Mouse (Mus musculus) heart, embryonic 13.5 days (tissue): ENCODE results near the gene Lcn5. TPM values are rescaled to one million over a fixed set of nuclear protein-coding genes. Genes with fewer than 3 reads are reported as not detected.

Source experiments
- ATAC-seq: fragments of 200-750 bp; cut with Nextera tagmentation; 2 replicates; pipeline ENCODE4 v1.8.0; 2017; ENCODE audit warnings: moderate TSS enrichment; ENCODE audit not compliant: insufficient number of reproducible peaks, low FRiP score, low TSS enrichment; ENCODE audit errors: extremely low read depth
- H3K27ac ChIP-seq: fragments of 300-500 bp; sonication (generic); replicated peaks from 2 replicates; pipeline ENCODE4 v1.5.1; 2015; ENCODE audit warnings: moderate library complexity, mild to moderate bottlenecking, inconsistent platforms
- H3K27me3 ChIP-seq: fragments of 300-500 bp; sonication (generic); replicated peaks from 2 replicates; pipeline ENCODE4 v1.6.1; 2015; ENCODE audit warnings: mild to moderate bottlenecking, inconsistent platforms
- H3K36me3 ChIP-seq: fragments of 300-500 bp; sonication (generic); 2 replicates; pipeline ENCODE4 v1.6.1; 2015; ENCODE audit warnings: mild to moderate bottlenecking, inconsistent platforms
- H3K4me1 ChIP-seq: fragments of 300-500 bp; sonication (generic); 2 replicates; pipeline ENCODE4 v1.6.1; 2015; ENCODE audit warnings: inconsistent platforms
- H3K4me2 ChIP-seq: fragments of 300-500 bp; sonication (generic); 2 replicates; pipeline ENCODE4 v1.6.1; 2015; ENCODE audit warnings: inconsistent platforms, mild to moderate bottlenecking, moderate library complexity
- H3K4me3 ChIP-seq: fragments of 300-500 bp; sonication (generic); 2 replicates; pipeline ENCODE4 v1.5.1; 2015; ENCODE audit warnings: moderate library complexity, mild to moderate bottlenecking, inconsistent platforms
- H3K9ac ChIP-seq: fragments of 300-500 bp; sonication (generic); 2 replicates; pipeline ENCODE4 v1.6.1; 2015; ENCODE audit warnings: inconsistent platforms, mild to moderate bottlenecking, moderate library complexity
- H3K9me3 ChIP-seq: fragments of 300-500 bp; sonication (generic); 2 replicates; pipeline ENCODE4 v1.6.1; 2016; ENCODE audit warnings: inconsistent platforms
- WGBS: fragments of 180-500 bp; shearing (Covaris S2); methylation state at CpG from one replicate; pipeline ENCODE4 v1.1.7; 2015; ENCODE audit warnings: mixed read lengths; 5-methylcytosine and 5-hydroxymethylcytosine counted together
- polyA plus RNA-seq: library from polyadenylated mRNA; unstranded; fragments of >200 nt; fragmentation: Nextera tagmentation; extraction: Ambion mirVana; gene quantifications from 2 replicates; pipeline ENCODE4 v1.2.1, GENCODE M21; 2015

Lcn5 gene
- polyA plus RNA-seq, result not detected in 2 replicates

GRCm38 (mm10) chr2:25657652-25658051 lies at the start of gene Lcn5:
Gene Lcn5, plus strand, starts transcription at chr2:25657952.
- ATAC-seq, result no peak
- H3K27me3 ChIP-seq, result peaks cover 23% of the 10 kb centered on the region
- no peak within 1 kb of the TSS for H3K9ac ChIP-seq
- no peaks in the 10 kb centered on the region for H3K9me3 ChIP-seq
- H3K4me3 ChIP-seq, result no peak within 1 kb of the TSS
- H3K4me2 ChIP-seq, result no peak within 1 kb of the TSS
- no peaks in the 10 kb centered on the region for H3K36me3 ChIP-seq
- no peak within 1 kb of the TSS for H3K27ac ChIP-seq
- no peaks in the 10 kb centered on the region for H3K4me1 ChIP-seq

- peaks cover 31% of the 10 kb centered on the region for H3K27me3 ChIP-seq
- H3K4me2 ChIP-seq, result peak overlapping the region; percentile 78
- H3K4me3 ChIP-seq, result peak overlapping the region; percentile 100
- ATAC-seq, result no peak
- peaks cover 24% of the 10 kb centered on the region for H3K4me1 ChIP-seq
- no peak overlapping the region for H3K27ac ChIP-seq
- H3K9ac ChIP-seq, result peak overlapping the region; percentile 100; the same call in 1 of the 2 replicates
- H3K9me3 ChIP-seq, result no peaks in the 10 kb centered on the region
- H3K36me3 ChIP-seq, result peaks cover 9% of the 10 kb centered on the region; the same call in 1 of the 2 replicates
- 72% methylated on average over 10 of the region's 10 CpGs for WGBS
Measured at GRCm38 (mm10) chr2:25608671-25609070, 49.1 kb upstream of the Lcn5 start.

GRCm38 (mm10) chr2:25616398-25616797 lies 41.4 kb upstream of the Lcn5 start:
- Histone ChIP-seq H3K27ac (no peak overlapping the region), H3K4me2 (peak overlapping the region; percentile 42), H3K27me3 (peaks cover 84% of the 10 kb centered on the region), H3K4me3 (peak overlapping the region; percentile 13; the same call in 1 of the 2 replicates), H3K9me3 (no peaks in the 10 kb centered on the region), H3K4me1 (peaks cover 14% of the 10 kb centered on the region), H3K36me3 (no peaks in the 10 kb centered on the region), H3K9ac (peak overlapping the region; percentile 15; the same call in 1 of the 2 replicates)
- 14% methylated on average over 22 of the region's 22 CpGs for WGBS
- ATAC-seq, result no peak

GRCm38 (mm10) chr2:25617578-25617977 lies 40.2 kb upstream of the Lcn5 start, which contains the start of gene Ccdc183:
Gene Ccdc183, minus strand, starts transcription at chr2:25617678.
- WGBS, result 61% methylated on average over 3 of the region's 3 CpGs
- peak within 1 kb of the TSS; percentile 42; the same call in 1 of the 2 replicates for H3K4me2 ChIP-seq
- peaks cover 23% of the 10 kb centered on the region for H3K4me1 ChIP-seq
- H3K36me3 ChIP-seq, result no peaks in the 10 kb centered on the region
- H3K9ac ChIP-seq, result no peak within 1 kb of the TSS
- H3K4me3 ChIP-seq, result no peak within 1 kb of the TSS
- H3K27ac ChIP-seq, result no peak within 1 kb of the TSS
- H3K27me3 ChIP-seq, result peaks cover 73% of the 10 kb centered on the region
- no peaks in the 10 kb centered on the region for H3K9me3 ChIP-seq
- no peak for ATAC-seq

- Histone ChIP-seq H3K4me1 (peaks cover 23% of the 10 kb centered on the region), H3K9me3 (no peaks in the 10 kb centered on the region), H3K27ac (no peak overlapping the region), H3K36me3 (no peaks in the 10 kb centered on the region), H3K9ac (no peak overlapping the region; the same call in 1 of the 2 replicates), H3K27me3 (peaks cover 45% of the 10 kb centered on the region), H3K4me3 (no peak overlapping the region), H3K4me2 (no peak overlapping the region)
- whole genome bisulfite sequencing, result 67% methylated on average over 6 of the region's 6 CpGs
- no peak for ATAC-seq
Measured at GRCm38 (mm10) chr2:25620386-25620785, 37.4 kb upstream of the Lcn5 start.

- Histone ChIP-seq H3K36me3 (no peaks in the 10 kb centered on the region), H3K9me3 (no peaks in the 10 kb centered on the region), H3K27me3 (peaks cover 41% of the 10 kb centered on the region), H3K27ac (no peak overlapping the region), H3K9ac (peak overlapping the region; percentile 71; the same call in 1 of the 2 replicates), H3K4me1 (peaks cover 21% of the 10 kb centered on the region), H3K4me3 (no peak overlapping the region; the same call in 1 of the 2 replicates), H3K4me2 (peak overlapping the region; percentile 75)
- no peak for ATAC-seq
- WGBS, result 76% methylated on average over 4 of the region's 4 CpGs
Measured at GRCm38 (mm10) chr2:25620852-25621228, 36.9 kb upstream of the Lcn5 start.

GRCm38 (mm10) chr2:25621229-25622200 lies 36.2 kb upstream of the Lcn5 start, which contains the start of gene Tmem141:
Gene Tmem141, minus strand, starts transcription at chr2:25622005.
- 7% methylated on average over 34 of the region's 34 CpGs for WGBS
- Histone ChIP-seq H3K9me3 (no peaks in the 10 kb centered on the region), H3K27ac (peak within 1 kb of the TSS; percentile 31; the same call in 1 of the 2 replicates), H3K4me1 (peaks cover 14% of the 10 kb centered on the region), H3K9ac (peak within 1 kb of the TSS; percentile 71), H3K4me3 (peak within 1 kb of the TSS; percentile 54), H3K27me3 (peaks cover 39% of the 10 kb centered on the region), H3K36me3 (no peaks in the 10 kb centered on the region), H3K4me2 (peak within 1 kb of the TSS; percentile 75)
- ATAC-seq, result peak; percentile 82

- 61% methylated on average over 5 of the region's 5 CpGs for whole genome bisulfite sequencing
- no peak for ATAC-seq
- peaks cover 13% of the 10 kb centered on the region for H3K4me1 ChIP-seq
- no peak overlapping the region for H3K4me3 ChIP-seq
- H3K36me3 ChIP-seq, result no peaks in the 10 kb centered on the region
- no peaks in the 10 kb centered on the region for H3K9me3 ChIP-seq
- 0 out of 2 replicates have a peak, but pooled peaks cover 6% of the 10 kb centered on the region for H3K27me3 ChIP-seq
- H3K9ac ChIP-seq, result no peak overlapping the region
- no peak overlapping the region for H3K4me2 ChIP-seq
- H3K27ac ChIP-seq, result no peak overlapping the region
Measured at GRCm38 (mm10) chr2:25625986-25626385, 31.8 kb upstream of the Lcn5 start.

- Histone ChIP-seq H3K4me1 (no peaks in the 10 kb centered on the region), H3K27ac (no peak within 1 kb of the TSS), H3K9ac (no peak within 1 kb of the TSS), H3K4me2 (no peak within 1 kb of the TSS), H3K27me3 (peaks cover 9% of the 10 kb centered on the region; the same call in 1 of the 2 replicates), H3K36me3 (no peaks in the 10 kb centered on the region), H3K9me3 (no peaks in the 10 kb centered on the region), H3K4me3 (no peak within 1 kb of the TSS)
- 70% methylated on average over 6 of the region's 6 CpGs for WGBS
- ATAC-seq, result no peak
Measured at GRCm38 (mm10) chr2:25627811-25628210, 29.9 kb upstream of the Lcn5 start, which contains the start of gene Fcna. Gene Fcna, minus strand, starts transcription at chr2:25628030.

GRCm38 (mm10) chr2:25628738-25629137 lies 29.0 kb upstream of the Lcn5 start:
- Histone ChIP-seq H3K9me3 (no peaks in the 10 kb centered on the region), H3K27ac (no peak overlapping the region), H3K4me3 (no peak overlapping the region), H3K4me1 (no peaks in the 10 kb centered on the region), H3K27me3 (peaks cover 9% of the 10 kb centered on the region; the same call in 1 of the 2 replicates), H3K9ac (no peak overlapping the region), H3K36me3 (no peaks in the 10 kb centered on the region), H3K4me2 (no peak overlapping the region)
- ATAC-seq, result no peak
- WGBS, result 48% methylated on average over 4 of the region's 4 CpGs

- WGBS, result 69% methylated on average over 3 of the region's 3 CpGs
- no peaks in the 10 kb centered on the region for H3K36me3 ChIP-seq
- no peaks in the 10 kb centered on the region for H3K9me3 ChIP-seq
- H3K9ac ChIP-seq, result no peak overlapping the region
- H3K27ac ChIP-seq, result no peak overlapping the region
- ATAC-seq, result no peak
- H3K4me1 ChIP-seq, result no peaks in the 10 kb centered on the region
- no peak overlapping the region for H3K4me3 ChIP-seq
- H3K27me3 ChIP-seq, result peaks cover 3% of the 10 kb centered on the region; the same call in 1 of the 2 replicates
- H3K4me2 ChIP-seq, result no peak overlapping the region
Measured at GRCm38 (mm10) chr2:25633616-25634015, 24.1 kb upstream of the Lcn5 start.
